Mouse (Mus musculus): ENCODE measurements around the gene Ccser1.

The Ccser1 gene

DNA sequence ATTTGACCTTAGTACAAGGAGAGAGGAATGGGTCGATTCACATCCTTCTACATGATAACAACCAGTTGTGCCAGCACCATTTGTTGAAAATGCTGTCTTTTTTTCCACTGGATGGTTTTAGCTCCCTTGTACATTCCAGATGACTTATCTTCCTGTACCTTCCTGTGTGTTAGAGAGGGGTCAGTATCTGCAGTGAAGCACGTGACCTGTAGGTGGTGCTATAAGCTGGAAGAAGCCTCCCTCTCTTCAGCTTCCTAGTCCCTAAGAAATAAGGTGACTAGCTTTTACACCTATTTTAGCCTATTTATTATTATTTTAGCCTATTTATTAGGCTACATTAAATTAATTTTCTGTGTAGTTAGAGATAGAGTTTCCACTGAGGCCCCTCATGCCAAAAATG, 506.9 kb downstream of the Ccser1 start:
- DNase-seq (ENCODE audit: low read depth, low spot score) = peak; percentile 66

- DNase-seq (ENCODE audit: low read depth, low spot score) = no peak
These were observed 522.9 kb downstream of the Ccser1 start for GRCm38 (mm10) chr6:61703003-61703402.

DNA sequence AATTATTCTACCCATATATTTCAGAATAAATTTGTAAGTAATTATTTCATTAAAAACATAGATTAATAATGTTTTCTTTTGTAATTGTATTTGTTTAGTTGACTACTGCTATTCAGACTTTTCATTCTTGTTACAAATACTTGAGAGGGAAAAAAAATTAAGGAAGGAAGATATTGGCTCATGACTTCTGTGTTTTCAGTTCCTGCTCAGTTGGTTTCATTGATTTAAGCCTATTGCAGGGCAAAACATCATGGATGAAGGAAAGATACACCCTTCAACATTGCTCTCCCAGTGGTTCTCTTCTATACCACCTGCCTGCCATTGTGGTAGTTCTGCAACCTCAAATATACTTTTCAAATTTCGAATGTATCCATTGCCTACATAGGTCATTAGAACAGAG, 541.1 kb downstream of the Ccser1 start:
- no peak for DNase-seq (ENCODE audit: low read depth, low spot score)

- DNase-seq (ENCODE audit: low read depth, low spot score) = no peak
These were observed 548.9 kb downstream of the Ccser1 start for GRCm38 (mm10) chr6:61729065-61729464.

DNA sequence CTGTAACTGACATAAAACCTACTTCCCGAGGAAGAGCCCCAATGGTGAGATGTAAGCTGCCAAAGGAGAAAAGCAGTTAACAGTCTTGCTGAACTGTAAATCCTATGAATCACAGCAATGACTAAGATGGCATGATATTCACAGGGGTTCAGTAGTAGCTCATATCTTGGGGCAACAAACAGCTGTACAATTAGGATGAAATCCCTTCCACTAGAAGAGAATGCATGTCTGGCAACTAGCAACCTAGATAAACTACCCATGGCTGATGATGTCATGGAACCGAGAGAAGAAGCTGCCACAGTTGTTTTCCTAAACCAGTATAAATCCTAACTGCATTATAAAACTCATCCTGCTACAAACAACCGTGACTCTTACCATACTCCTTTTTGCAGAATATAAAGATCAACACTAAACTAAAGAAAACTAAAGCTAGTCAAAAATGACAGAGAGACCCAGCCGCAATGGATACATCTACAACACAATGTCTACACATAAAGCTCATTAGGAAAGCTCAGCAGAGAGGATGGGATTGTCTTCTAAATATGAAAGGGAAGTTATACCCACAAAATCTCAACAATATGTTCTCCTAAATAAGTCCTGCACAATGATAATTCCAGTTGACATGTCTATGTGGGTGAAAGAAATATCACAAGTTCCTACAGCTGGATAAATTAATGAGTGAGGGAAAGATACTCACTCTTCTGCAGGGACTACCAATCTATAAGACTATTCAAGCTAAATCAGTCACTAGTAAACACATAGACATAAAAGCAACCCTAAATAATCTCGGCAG, 550.2 kb downstream of the Ccser1 start:
- no peak for DNase-seq (ENCODE audit: low read depth, low spot score)

- DNase-seq (ENCODE audit: low read depth, low spot score) = no peak
These were observed 566.2 kb downstream of the Ccser1 start for GRCm38 (mm10) chr6:61746346-61746745.

DNA sequence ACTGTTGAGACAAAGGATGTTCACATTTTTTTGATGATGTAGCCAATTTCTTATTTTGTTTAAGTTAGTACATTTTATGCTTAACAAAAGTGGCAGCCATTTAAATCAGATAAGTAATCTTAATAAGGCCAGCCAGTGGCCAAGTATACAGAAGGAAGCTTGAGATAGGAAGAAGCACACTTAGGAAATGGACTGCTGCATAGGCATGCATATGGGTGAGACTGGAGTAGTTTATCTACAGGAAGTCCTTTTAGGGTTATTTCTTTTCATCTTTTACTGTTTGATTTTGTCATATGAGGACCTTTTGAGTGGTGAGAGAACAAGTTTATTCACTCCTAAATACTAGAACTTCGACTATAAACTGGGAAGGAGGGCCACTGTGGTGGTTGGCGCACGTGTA, 582.0 kb downstream of the Ccser1 start:
- no peak for DNase-seq (ENCODE audit: low read depth, low spot score)

GRCm38 (mm10) chr6:61763379-61763778, 583.3 kb downstream of the Ccser1 start:
- DNase-seq (ENCODE audit: low read depth, low spot score) = no peak

DNA sequence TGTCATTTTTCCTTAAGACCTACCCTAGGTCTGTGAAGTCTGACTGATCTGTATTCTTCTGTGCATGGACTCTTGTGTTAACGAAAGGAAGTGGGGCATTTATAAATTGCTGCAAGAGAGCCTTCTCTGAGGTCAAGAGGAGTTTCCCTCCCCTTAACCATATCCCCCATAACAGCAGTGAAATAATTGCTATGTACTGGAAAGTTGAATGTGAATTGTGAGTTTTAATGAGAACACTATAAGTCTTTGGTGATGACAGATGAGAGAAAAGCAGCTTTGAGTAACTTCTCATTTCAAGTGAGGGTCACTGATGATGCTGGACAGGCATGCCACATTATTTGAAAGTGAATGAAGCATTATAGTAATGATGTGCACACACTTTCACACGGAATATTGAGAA, 585.7 kb downstream of the Ccser1 start:
- DNase-seq (ENCODE audit: low read depth, low spot score) = no peak

DNA sequence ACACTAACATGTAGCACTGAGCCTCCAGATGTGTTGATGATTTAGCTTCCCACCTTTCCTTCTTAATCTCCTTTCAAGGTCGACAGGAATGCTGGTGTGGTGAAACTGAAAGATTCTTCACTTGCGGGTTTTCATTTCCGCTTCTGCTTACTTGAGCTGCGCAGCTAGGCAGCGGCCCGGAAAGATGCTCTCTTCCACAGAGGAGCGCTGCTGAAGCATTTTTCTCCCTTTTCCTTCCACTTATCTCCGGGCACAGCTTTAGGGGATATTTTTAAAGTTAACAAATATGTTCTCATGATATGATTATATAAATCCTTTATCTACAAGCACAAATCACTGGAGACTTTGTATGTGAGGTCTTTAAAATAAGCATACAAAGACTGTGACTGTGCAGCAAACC, 587.0 kb downstream of the Ccser1 start:
- no peak for DNase-seq (ENCODE audit: low read depth, low spot score)

- no peak for DNase-seq (ENCODE audit: low read depth, low spot score)
These were observed 606.6 kb downstream of the Ccser1 start for GRCm38 (mm10) chr6:61786706-61787105.

DNA sequence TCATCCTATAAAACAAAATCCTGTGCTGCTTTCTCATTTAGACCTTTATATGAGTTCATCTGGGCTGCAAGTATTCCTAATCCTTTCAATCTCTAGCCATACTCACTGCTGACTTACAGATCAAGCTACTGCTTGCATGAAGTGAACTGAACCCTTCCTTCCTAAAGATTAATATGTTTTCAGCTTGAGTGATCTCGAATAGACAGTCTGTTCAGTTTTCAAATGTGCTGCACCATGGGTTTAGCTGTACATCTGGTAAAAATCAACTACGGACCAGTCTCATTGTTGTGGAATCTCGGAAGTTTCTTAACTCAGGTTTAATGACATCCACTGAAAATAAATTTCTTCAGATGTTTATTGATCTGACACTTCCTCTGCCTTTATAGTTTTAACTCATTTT, 620.8 kb downstream of the Ccser1 start:
- DNase-seq (ENCODE audit: low read depth, low spot score) = no peak

DNA sequence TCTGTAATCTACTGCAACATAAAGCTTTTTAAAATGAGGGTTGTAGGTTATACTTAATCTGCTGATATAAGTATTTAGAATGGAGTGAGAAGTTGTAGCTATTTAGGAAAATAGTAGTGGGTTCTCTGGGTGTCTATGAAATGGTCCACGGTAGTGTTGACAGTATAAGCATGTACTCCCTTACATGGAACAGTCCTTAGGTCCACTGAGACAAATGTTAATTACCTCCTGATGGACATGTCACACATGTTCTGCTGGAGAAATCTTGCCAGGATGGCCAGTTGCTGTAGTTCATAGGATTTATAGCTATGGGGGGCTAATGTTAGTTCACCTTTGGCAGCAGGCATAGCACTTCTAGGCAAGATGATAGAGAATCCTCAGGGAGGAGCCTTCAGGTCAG, 625.4 kb downstream of the Ccser1 start:
- no peak for DNase-seq (ENCODE audit: low read depth, low spot score)

GRCm38 (mm10) chr6:61817716-61818115, 637.6 kb downstream of the Ccser1 start:
- no peak for DNase-seq (ENCODE audit: low read depth, low spot score)

- no peak for DNase-seq (ENCODE audit: low read depth, low spot score)
These were observed 696.2 kb downstream of the Ccser1 start for GRCm38 (mm10) chr6:61876302-61876701.

- no peak for DNase-seq (ENCODE audit: low read depth, low spot score)
These were observed 718.1 kb downstream of the Ccser1 start for GRCm38 (mm10) chr6:61898238-61898637.

DNA sequence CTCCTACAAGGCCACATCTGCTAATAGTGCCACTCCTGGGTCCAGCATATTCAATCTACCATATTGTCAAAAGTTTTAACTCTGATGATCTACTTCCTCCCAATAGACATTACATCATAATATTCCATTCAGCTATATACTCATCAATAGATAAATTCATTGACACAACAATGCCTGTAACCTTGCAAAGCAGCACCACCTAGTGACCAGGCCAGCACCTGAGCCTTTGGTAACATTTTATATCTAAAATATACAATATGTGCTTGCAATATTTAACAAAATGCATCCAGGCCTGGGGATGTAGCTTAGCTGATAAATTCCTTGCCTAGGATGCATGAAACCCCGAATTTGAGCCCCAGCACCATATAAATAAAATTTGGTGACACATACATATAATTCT, 722.6 kb downstream of the Ccser1 start:
- DNase-seq (ENCODE audit: low read depth, low spot score) = no peak

GRCm38 (mm10) chr6:61912896-61913295, 732.8 kb downstream of the Ccser1 start:
- DNase-seq (ENCODE audit: low read depth, low spot score) = no peak

GRCm38 (mm10) chr6:61931622-61932021, 751.5 kb downstream of the Ccser1 start:
- DNase-seq (ENCODE audit: low read depth, low spot score) = no peak

DNA sequence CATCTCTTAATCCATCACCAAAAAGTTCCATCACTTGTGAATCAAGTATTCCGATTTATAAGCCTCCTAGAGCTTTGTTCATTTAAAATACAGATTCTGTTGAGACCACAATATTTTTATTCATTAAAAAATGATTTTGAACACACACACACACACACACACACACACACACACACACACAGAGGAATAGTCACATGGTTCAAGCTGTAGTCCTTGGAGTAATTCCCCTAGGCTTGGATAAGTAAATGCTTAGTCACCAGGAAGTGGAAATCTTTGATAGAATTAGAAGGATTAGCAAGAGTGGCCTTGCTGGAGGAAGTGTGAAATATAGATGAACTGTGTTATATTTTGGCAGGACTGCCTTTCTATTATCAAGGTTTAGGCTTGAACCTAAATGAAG, 756.5 kb downstream of the Ccser1 start:
- DNase-seq (ENCODE audit: low read depth, low spot score) = no peak

GRCm38 (mm10) chr6:61939236-61939635, 759.1 kb downstream of the Ccser1 start:
- no peak for DNase-seq (ENCODE audit: low read depth, low spot score)

- peak; percentile 8 for DNase-seq (ENCODE audit: low read depth, low spot score)
These were observed 773.6 kb downstream of the Ccser1 start for GRCm38 (mm10) chr6:61953703-61954102.

GRCm38 (mm10) chr6:61976878-61977277, 796.8 kb downstream of the Ccser1 start:
- no peak for DNase-seq (ENCODE audit: low read depth, low spot score)

DNA sequence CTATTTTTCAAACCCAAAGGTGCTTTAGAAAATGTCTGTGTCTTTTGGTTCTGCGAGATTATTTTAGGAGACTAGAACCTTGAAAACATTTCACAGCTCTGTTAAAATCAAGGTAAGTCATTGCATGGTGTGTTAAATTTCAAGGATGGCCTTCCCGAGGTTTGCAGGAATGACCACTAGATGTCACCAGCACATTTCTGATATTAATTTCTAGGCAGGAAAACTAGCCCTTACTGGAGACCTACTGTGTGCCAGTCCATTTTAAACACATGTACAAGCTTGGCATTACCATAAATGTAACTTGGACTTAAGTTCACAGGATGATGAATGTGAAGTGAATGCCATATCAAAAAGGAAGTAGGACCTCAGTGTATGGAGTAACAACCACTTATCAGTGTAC, 798.3 kb downstream of the Ccser1 start:
- peak; percentile 34 for DNase-seq (ENCODE audit: low read depth, low spot score)

Data from ES-CJ7 (cell line).